Mouse (Mus musculus) heart, embryonic 10.5 days (tissue): ENCODE measurements around the gene Gm10447. TPM values are rescaled to one million over a fixed set of nuclear protein-coding genes. Genes with fewer than 3 reads are reported as not detected.

ENCODE experiments used
- microRNA-seq: library from miRNA; unstranded; fragments of <30 nt; microRNA quantifications from one replicate; pipeline ENCODE4, GENCODE M21; 2017
- polyA plus RNA-seq: library from polyadenylated mRNA; unstranded; fragments of >200 nt; fragmentation: Nextera tagmentation; extraction: Ambion mirVana; gene quantifications from 2 replicates; pipeline ENCODE4 v1.2.1, GENCODE M21; 2016

Gene Gm10447
- polyA plus RNA-seq, 1 experiment from 2014 or later = 0.16 TPM

Small RNAs within 50 kb of the gene (microRNA-seq; reads per million reads assigned to microRNA genes)
- not detected for gene Mir6920

Other genes starting within 250 kb of the Gm10447 start
- 98.3 and 109 TPM in 2 replicates for gene Hspa4, start 156.7 kb downstream of the Gm10447 start, polyA plus RNA-seq
- gene Zcchc10, start 132.4 kb downstream of the Gm10447 start, polyA plus RNA-seq = 19.2 and 21.9 TPM in 2 replicates
- 30.5 and 36.7 TPM in 2 replicates for gene Aff4, start 106.3 kb downstream of the Gm10447 start, polyA plus RNA-seq
- 0.45 TPM in 1 of 2 replicates, not detected in the other for gene Leap2, start 33.9 kb downstream of the Gm10447 start, polyA plus RNA-seq
- gene Uqcrq, start 26.3 kb downstream of the Gm10447 start, polyA plus RNA-seq = 854 and 1,100 TPM in 2 replicates
- 0.74 and 1.5 TPM in 2 replicates for gene Gdf9, start 26.1 kb downstream of the Gm10447 start, polyA plus RNA-seq
- 2.3 and 2.5 TPM in 2 replicates for gene Shroom1, start 95 bp upstream of the Gm10447 start, polyA plus RNA-seq
- not detected in 2 replicates for gene Gm9837, start 13.4 kb upstream of the Gm10447 start, polyA plus RNA-seq
- not detected in 2 replicates for gene Gm9945, start 23.1 kb upstream of the Gm10447 start, polyA plus RNA-seq
- gene Sowaha, start 23.2 kb upstream of the Gm10447 start, polyA plus RNA-seq = 0.32 and 0.38 TPM in 2 replicates
- gene Sept8, start 62.1 kb upstream of the Gm10447 start, polyA plus RNA-seq = 20.1 and 22.9 TPM in 2 replicates
- gene Kif3a, start 110.3 kb upstream of the Gm10447 start, polyA plus RNA-seq = 32.7 and 47.1 TPM in 2 replicates
- 0.39 and 0.72 TPM in 2 replicates for gene Il4, start 161.6 kb upstream of the Gm10447 start, polyA plus RNA-seq
- not detected in 2 replicates for gene Il13, start 177.6 kb upstream of the Gm10447 start, polyA plus RNA-seq